In the genomic region with DNA sequence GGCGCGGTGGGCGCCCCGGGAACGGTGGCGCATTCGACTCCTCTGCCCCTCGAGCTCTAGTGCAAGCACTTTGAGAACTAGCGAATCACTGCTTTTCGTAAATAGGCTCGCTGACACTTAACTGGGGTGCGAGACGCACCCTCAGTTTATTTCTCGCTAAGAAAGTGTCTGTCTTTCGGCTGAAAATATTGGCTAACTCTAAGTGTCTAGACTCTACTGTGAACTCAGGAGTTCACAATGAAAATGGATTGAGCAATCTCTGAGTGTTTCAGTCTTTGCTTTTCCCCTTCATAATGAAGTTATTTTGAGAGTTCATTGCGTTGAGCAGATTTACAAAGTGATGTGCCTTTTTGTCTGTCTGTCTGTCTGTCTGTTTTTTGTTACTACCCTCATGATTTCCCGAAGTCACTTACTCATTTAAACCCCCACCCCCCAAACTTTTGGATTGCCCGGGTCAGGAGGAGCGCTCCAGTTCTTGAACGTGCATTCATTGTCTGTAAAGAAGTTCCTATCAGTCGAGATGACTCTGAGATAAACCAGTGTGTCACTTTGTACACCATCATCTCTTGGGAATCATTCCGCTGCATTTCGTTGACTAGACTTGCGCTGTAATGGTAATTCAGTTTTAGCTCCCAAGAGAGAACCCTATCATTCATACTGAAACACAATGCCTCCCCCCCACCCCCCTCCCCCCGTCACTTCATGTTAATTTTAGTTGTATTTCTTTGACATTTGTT, we compare ENCODE assay signal across 8 mouse cellular contexts. TPM values are rescaled to one million over a fixed set of nuclear protein-coding genes. Genes with fewer than 3 reads are reported as not detected.
DNase-seq lines count a peak whose midpoint lies in the region; ATAC-seq and TF ChIP-seq lines count a peak whose summit lies in the region.

No protein-coding gene starts in this region.

- peak overlapping the region; percentile 80 for H3K9ac ChIP-seq in kidney, postnatal 0 days (ENCODE audit: low read depth, low read length)
- peak overlapping the region; percentile 71 for H3K9ac ChIP-seq in hindbrain, embryonic 15.5 days
- H3K9ac ChIP-seq in midbrain, embryonic 12.5 days (replicated peaks): peak overlapping the region; percentile 87

- peak overlapping the region; percentile 68 for H3K4me2 ChIP-seq in kidney, postnatal 0 days (ENCODE audit: low read length)
- peak overlapping the region; percentile 93 for H3K4me2 ChIP-seq in hindbrain, embryonic 15.5 days
- peak overlapping the region; percentile 81 for H3K4me2 ChIP-seq in midbrain, embryonic 12.5 days (replicated peaks)

- DNase-seq in kidney, postnatal 0 days (ENCODE audit: low spot score): peak; percentile 40
- DNase-seq in kidney, postnatal 10 days: no peak
- DNase-seq in brain, embryonic 18.5 days (ENCODE audit: low read depth, low spot score): peak; percentile 2
- no peak for DNase-seq in ovary, postnatal 14 days (ENCODE audit: low spot score)
- no peak for DNase-seq in adrenal gland, postnatal 4 days (ENCODE audit: low spot score in 2 of 2)
- no peak for DNase-seq in right cerebral cortex, postnatal 25 days

- H3K4me1 ChIP-seq in kidney, postnatal 0 days (replicated peaks; ENCODE audit: insufficient read depth, low read length): 0 out of 2 replicates have a peak, but pooled peaks cover 4% of the 10 kb centered on the region
- H3K4me1 ChIP-seq in hindbrain, embryonic 15.5 days (replicated peaks): peaks cover 12% of the 10 kb centered on the region
- H3K4me1 ChIP-seq in midbrain, embryonic 12.5 days: peaks cover 15% of the 10 kb centered on the region

- no peaks in the 10 kb centered on the region for H3K9me3 ChIP-seq in kidney, postnatal 0 days (replicated peaks; ENCODE audit: low read length)
- no peaks in the 10 kb centered on the region for H3K9me3 ChIP-seq in hindbrain, embryonic 15.5 days
- no peaks in the 10 kb centered on the region for H3K9me3 ChIP-seq in midbrain, embryonic 12.5 days

- WGBS in kidney, postnatal 0 days: under 1% methylated on average over 25 of the region's 25 CpGs
- under 1% methylated on average over 22 of the region's 25 CpGs for WGBS in hindbrain, embryonic 15.5 days
- WGBS in midbrain, embryonic 12.5 days: 2% methylated on average over 25 of the region's 25 CpGs

- no peak for TF ChIP-seq CTCF in kidney, postnatal 0 days (IDR thresholded peaks at IDR 0.05; ENCODE audit: low read depth)

- ATAC-seq in kidney, postnatal 0 days (replicated peaks; ENCODE audit: low FRiP score, low read depth): no peak
- ATAC-seq in hindbrain, embryonic 15.5 days (ENCODE audit: low FRiP score, low read depth): no peak
- no peak for ATAC-seq in midbrain, embryonic 12.5 days (ENCODE audit: low FRiP score, low read depth)

- no peaks in the 10 kb centered on the region for H3K36me3 ChIP-seq in kidney, postnatal 0 days (ENCODE audit: insufficient read depth, low read length)
- H3K36me3 ChIP-seq in hindbrain, embryonic 15.5 days: no peaks in the 10 kb centered on the region
- H3K36me3 ChIP-seq in midbrain, embryonic 12.5 days: no peaks in the 10 kb centered on the region

- no peaks in the 10 kb centered on the region for H3K27me3 ChIP-seq in kidney, postnatal 0 days (ENCODE audit: insufficient read depth, low read length)
- H3K27me3 ChIP-seq in hindbrain, embryonic 15.5 days: no peaks in the 10 kb centered on the region
- H3K27me3 ChIP-seq in midbrain, embryonic 12.5 days: no peaks in the 10 kb centered on the region

- H3K4me3 ChIP-seq in kidney, postnatal 0 days (replicated peaks; ENCODE audit: low read depth, low read length): peak overlapping the region; percentile 93
- peak overlapping the region; percentile 99 for H3K4me3 ChIP-seq in hindbrain, embryonic 15.5 days
- peak overlapping the region; percentile 90 for H3K4me3 ChIP-seq in midbrain, embryonic 12.5 days

- peak overlapping the region; percentile 95 for H3K27ac ChIP-seq in kidney, postnatal 0 days
- peak overlapping the region; percentile 96 for H3K27ac ChIP-seq in hindbrain, embryonic 15.5 days (replicated peaks)
- H3K27ac ChIP-seq in midbrain, embryonic 12.5 days (replicated peaks): peak overlapping the region; percentile 98

RNA-seq across cellular contexts. Expression of a gene that starts 1.0 kb away (rescaled TPM):
- 24.3 and 27.9 TPM in 2 replicates for polyA plus RNA-seq in kidney, postnatal 0 days (2015; fragmentation: Nextera tagmentation; extraction: Ambion mirVana)
- polyA plus RNA-seq in hindbrain, embryonic 15.5 days (2015; fragmentation: Nextera tagmentation; extraction: Ambion mirVana): 15.3 and 16.5 TPM in 2 replicates
- 32.9 and 33.5 TPM in 2 replicates for polyA plus RNA-seq in midbrain, embryonic 12.5 days (2016; fragmentation: Nextera tagmentation; extraction: Ambion mirVana)
- 10 to 100 TPM; 63.3 to 63.5 TPM for total RNA-seq in adrenal gland, postnatal 4 days (2021)

Comparison
In these comparisons a context has a peak if more than half of its experiments do, and no peak if none do; other contexts are left out.
1. DNase-seq: peak in kidney, postnatal 0 days (single experiment) and brain, embryonic 18.5 days (single experiment); none in kidney, postnatal 10 days (single experiment), ovary, postnatal 14 days (single experiment), adrenal gland, postnatal 4 days (0 of 2) and right cerebral cortex, postnatal 25 days (single experiment).
2. Peak in every context shown above with its lines, with median percentiles within 50 percentile points of each other: H3K27ac ChIP-seq, H3K4me2 ChIP-seq, H3K4me3 ChIP-seq and H3K9ac ChIP-seq.